Mouse (Mus musculus) gastrocnemius, postnatal 4 days (tissue): ENCODE measurements around the gene Cacna2d2. TPM values are rescaled to one million over a fixed set of nuclear protein-coding genes. Genes with fewer than 3 reads are reported as not detected.
A peak's percentile ranks its signal among the peaks of the same experiment; 100 is the strongest.

Source experiments
- DNase-seq, 2 experiments: peaks; one replicate each; pipeline ENCODE4 v3.0.0; 2021 to 2022; ENCODE audit warnings: low spot score in 2 of 2, mixed read lengths in 2 of 2
- total RNA-seq, 2 experiments: library from RNA; stranded (reverse); gene quantifications; 2 replicates each; pipeline ENCODE4 v1.2.3; 2021

The Cacna2d2 gene
- total RNA-seq, 2 experiments from 2014 or later: 2.6 to 2.7 TPM

GRCm38 (mm10) chr9:107538231-107538630, 138.8 kb downstream of the Cacna2d2 start:
- no peak for DNase-seq

- no peak for DNase-seq
Observed at GRCm38 (mm10) chr9:107538711-107539110, 139.3 kb downstream of the Cacna2d2 start.

- no peak for DNase-seq
Observed at GRCm38 (mm10) chr9:107539940-107540339, 140.5 kb downstream of the Cacna2d2 start.

GRCm38 (mm10) chr9:107540420-107540819, 141.0 kb downstream of the Cacna2d2 start:
- no peak for DNase-seq

GRCm38 (mm10) chr9:107541005-107541404, 141.6 kb downstream of the Cacna2d2 start:
- DNase-seq: no peak

- DNase-seq: peak; percentile 83 to 92
Observed at GRCm38 (mm10) chr9:107541474-107542351, 142.3 kb downstream of the Cacna2d2 start, which contains the start of the genes Cyb561d2 and Nprl2. Gene Cyb561d2, minus strand, starts transcription at chr9:107542193. Gene Nprl2, plus strand, starts transcription at chr9:107542226.

GRCm38 (mm10) chr9:107542352-107542686, 142.9 kb downstream of the Cacna2d2 start:
- no peak for DNase-seq

GRCm38 (mm10) chr9:107542721-107543120, 143.3 kb downstream of the Cacna2d2 start:
- DNase-seq: no peak

- no peak for DNase-seq
Observed at GRCm38 (mm10) chr9:107543299-107543698, 143.9 kb downstream of the Cacna2d2 start.

GRCm38 (mm10) chr9:107544196-107544700, 144.8 kb downstream of the Cacna2d2 start:
- DNase-seq: no peak

GRCm38 (mm10) chr9:107544729-107545128, 145.3 kb downstream of the Cacna2d2 start:
- DNase-seq: no peak

- DNase-seq: no peak
Observed at GRCm38 (mm10) chr9:107545199-107545598, 145.8 kb downstream of the Cacna2d2 start.

GRCm38 (mm10) chr9:107545602-107546001, 146.2 kb downstream of the Cacna2d2 start:
- DNase-seq: peak; percentile 68 to 78

GRCm38 (mm10) chr9:107547026-107547425, 147.6 kb downstream of the Cacna2d2 start, which contains the start of gene Zmynd10:
Gene Zmynd10, plus strand, starts transcription at chr9:107547298.
- peak; percentile 72 to 91 for DNase-seq

- no peak for DNase-seq
Observed at GRCm38 (mm10) chr9:107547957-107548356, 148.5 kb downstream of the Cacna2d2 start.

- DNase-seq: no peak
Observed at GRCm38 (mm10) chr9:107548820-107549219, 149.4 kb downstream of the Cacna2d2 start.

GRCm38 (mm10) chr9:107549297-107550074, 150.1 kb downstream of the Cacna2d2 start:
- DNase-seq: no peak

GRCm38 (mm10) chr9:107550491-107551116, 151.2 kb downstream of the Cacna2d2 start:
- DNase-seq: no peak

- DNase-seq: peak; percentile 64 to 72
Observed at GRCm38 (mm10) chr9:107551117-107551889, 151.9 kb downstream of the Cacna2d2 start, which contains the start of gene Rassf1. Gene Rassf1, plus strand, starts transcription at chr9:107551555.

GRCm38 (mm10) chr9:107551890-107552355, 152.5 kb downstream of the Cacna2d2 start:
- no peak for DNase-seq
